Mouse (Mus musculus) subcutaneous adipose tissue, adult 2 months (tissue): Measurements from ENCODE around the gene Becn1. TPM values are rescaled to one million over a fixed set of nuclear protein-coding genes. Genes with fewer than 3 reads are reported as not detected.

Source experiments
- polyA plus RNA-seq: library from polyadenylated mRNA; depleted of rRNA; stranded (reverse); fragments of >200 nt; gene quantifications from 2 replicates; pipeline ENCODE4 v1.2.3, GENCODE M21; 2012; ENCODE audit warnings: low replicate concordance; rRNA removed

Gene Becn1
- polyA plus RNA-seq, result 87.7 and 120 TPM in 2 replicates

GRCm38 (mm10) chr11:101302004-101302798 is at the start of gene Becn1:
Becn1 (minus strand) TSS chr11:101302286.

GRCm38 (mm10) chr11:101330371-101330924 is 28.4 kb upstream of the Becn1 start, which contains the start of gene Aoc3:
Aoc3 (plus strand) TSS chr11:101330605.

GRCm38 (mm10) chr11:101324763-101325162 is 22.7 kb upstream of the Becn1 start, which contains the start of gene Aoc2:
Aoc2 (plus strand) TSS chr11:101325063.

GRCm38 (mm10) chr11:101315665-101316500 is 13.8 kb upstream of the Becn1 start, which contains the start of gene Psme3:
Psme3 (plus strand) TSS chr11:101316213.

GRCm38 (mm10) chr11:101278223-101279192 is 23.6 kb downstream of the Becn1 start, which contains the start of the genes Cntd1 and Coa3:
Cntd1 (plus strand) TSS chr11:101279012.
Coa3 (minus strand) TSS chr11:101279114.

GRCm38 (mm10) chr11:101259948-101260825 is 41.9 kb downstream of the Becn1 start, which contains the start of gene Wnk4:
Wnk4 (plus strand) TSS chr11:101260567.

GRCm38 (mm10) chr11:101253613-101254389 is 48.3 kb downstream of the Becn1 start, which contains the start of gene Vps25:
Vps25 (plus strand) TSS chr11:101253707.

GRCm38 (mm10) chr11:101245855-101246701 is 56.0 kb downstream of the Becn1 start, which contains the start of gene Ramp2:
Ramp2 (plus strand) TSS chr11:101246028.

Other genes with a start within 250 kb of the Becn1 start
- gene Naglu, start 232.3 kb downstream of the Becn1 start, polyA plus RNA-seq, result 48.5 and 52.4 TPM in 2 replicates
- 0.33 and 0.55 TPM in 2 replicates for gene Hsd17b1, start 223.9 kb downstream of the Becn1 start, polyA plus RNA-seq
- 96.2 and 105 TPM in 2 replicates for gene Coasy, start 219.7 kb downstream of the Becn1 start, polyA plus RNA-seq
- gene Mlx, start 215.0 kb downstream of the Becn1 start, polyA plus RNA-seq, result 59.2 and 60.4 TPM in 2 replicates
- 0.95 and 3.9 TPM in 2 replicates for gene Psmc3ip, start 206.8 kb downstream of the Becn1 start, polyA plus RNA-seq
- gene Retreg3, start 182.4 kb downstream of the Becn1 start, polyA plus RNA-seq, result 76.7 and 88.6 TPM in 2 replicates
- 13.8 and 32.5 TPM in 2 replicates for gene Tubg1, start 182.3 kb downstream of the Becn1 start, polyA plus RNA-seq
- gene Tubg2, start 146.4 kb downstream of the Becn1 start, polyA plus RNA-seq, result 1.4 and 5.3 TPM in 2 replicates
- 8.3 and 16.6 TPM in 2 replicates for gene Cntnap1, start 131.8 kb downstream of the Becn1 start, polyA plus RNA-seq
- 30.1 and 55.2 TPM in 2 replicates for gene Plekhh3, start 130.9 kb downstream of the Becn1 start, polyA plus RNA-seq
- 0.60 and 0.93 TPM in 2 replicates for gene Ccr10, start 126.8 kb downstream of the Becn1 start, polyA plus RNA-seq
- gene Ezh1, start 75.8 kb downstream of the Becn1 start, polyA plus RNA-seq, result 44.1 and 55.6 TPM in 2 replicates
- gene Ramp2, start 56.3 kb downstream of the Becn1 start, polyA plus RNA-seq, result 237 and 432 TPM in 2 replicates
- 110 and 112 TPM in 2 replicates for gene Vps25, start 48.6 kb downstream of the Becn1 start, polyA plus RNA-seq
- gene Wnk4, start 41.7 kb downstream of the Becn1 start, polyA plus RNA-seq, result 1.4 and 19.8 TPM in 2 replicates
- gene Cntd1, start 23.3 kb downstream of the Becn1 start, polyA plus RNA-seq, result 0.07 and 0.19 TPM in 2 replicates
- gene Coa3, start 23.2 kb downstream of the Becn1 start, polyA plus RNA-seq, result 161 and 167 TPM in 2 replicates
- 61.9 and 67.1 TPM in 2 replicates for gene Psme3, start 13.9 kb upstream of the Becn1 start, polyA plus RNA-seq
- 3.9 and 7.4 TPM in 2 replicates for gene Aoc2, start 22.8 kb upstream of the Becn1 start, polyA plus RNA-seq
- 254 and 817 TPM in 2 replicates for gene Aoc3, start 28.3 kb upstream of the Becn1 start, polyA plus RNA-seq
- 0.08 and 0.09 TPM in 2 replicates for gene G6pc, start 65.3 kb upstream of the Becn1 start, polyA plus RNA-seq
- 29.0 and 32.6 TPM in 2 replicates for gene Aarsd1, start 115.3 kb upstream of the Becn1 start, polyA plus RNA-seq
- gene Gm27029, start 122.5 kb upstream of the Becn1 start, polyA plus RNA-seq, result 0.48 and 0.52 TPM in 2 replicates
- 15.6 and 20.5 TPM in 2 replicates for gene Rundc1, start 122.8 kb upstream of the Becn1 start, polyA plus RNA-seq
- 9.3 and 9.4 TPM in 2 replicates for gene Ptges3l, start 123.0 kb upstream of the Becn1 start, polyA plus RNA-seq
- 318 and 472 TPM in 2 replicates for gene Rpl27, start 140.0 kb upstream of the Becn1 start, polyA plus RNA-seq
- 66.3 and 93.8 TPM in 2 replicates for gene Ifi35, start 146.1 kb upstream of the Becn1 start, polyA plus RNA-seq
- gene Rnd2, start 162.7 kb upstream of the Becn1 start, polyA plus RNA-seq, result 16.1 and 16.8 TPM in 2 replicates
- 140 and 206 TPM in 2 replicates for gene Vat1, start 163.9 kb upstream of the Becn1 start, polyA plus RNA-seq
- gene Brca1, start 249.7 kb upstream of the Becn1 start, polyA plus RNA-seq, result 0.29 and 2.6 TPM in 2 replicates
- 110 and 123 TPM in 2 replicates for gene Nbr1, start 249.9 kb upstream of the Becn1 start, polyA plus RNA-seq